Mouse (Mus musculus) left cerebral cortex, adult 18-20 months (tissue): ENCODE measurements around the gene Grm7. TPM values are rescaled to one million over a fixed set of nuclear protein-coding genes. Genes with fewer than 3 reads are reported as not detected.
A peak's percentile ranks its signal among the peaks of the same experiment; 100 is the strongest.

Experiments
- DNase-seq, 2 experiments: peaks; one replicate each; pipeline ENCODE4 v3.0.0; 2021 to 2022; ENCODE audit warnings: low spot score in 2 of 2, mixed read lengths in 1 of 2
- long read RNA-seq, 2 experiments: library from polyadenylated mRNA; stranded (forward); transcript quantifications; one replicate each; pipeline ENCODE4 v2.0.0; 2021
- total RNA-seq, 2 experiments: library from RNA; stranded (reverse); gene quantifications; 2 replicates each; pipeline ENCODE4 v1.2.3; 2021

Grm7 gene
- total RNA-seq: 10 to 100 TPM; 66.6 to 73.5 TPM
- long read RNA-seq, experiment 1, partial matches to known transcripts: 6 of 14 reads
- long read RNA-seq, experiment 1, other reads (novel, unspliced or antisense): 8 of 14 reads
- long read RNA-seq, experiment 2, partial matches to known transcripts: 7 of 12 reads
- long read RNA-seq, experiment 2, other reads (novel, unspliced or antisense): 5 of 12 reads

DNA sequence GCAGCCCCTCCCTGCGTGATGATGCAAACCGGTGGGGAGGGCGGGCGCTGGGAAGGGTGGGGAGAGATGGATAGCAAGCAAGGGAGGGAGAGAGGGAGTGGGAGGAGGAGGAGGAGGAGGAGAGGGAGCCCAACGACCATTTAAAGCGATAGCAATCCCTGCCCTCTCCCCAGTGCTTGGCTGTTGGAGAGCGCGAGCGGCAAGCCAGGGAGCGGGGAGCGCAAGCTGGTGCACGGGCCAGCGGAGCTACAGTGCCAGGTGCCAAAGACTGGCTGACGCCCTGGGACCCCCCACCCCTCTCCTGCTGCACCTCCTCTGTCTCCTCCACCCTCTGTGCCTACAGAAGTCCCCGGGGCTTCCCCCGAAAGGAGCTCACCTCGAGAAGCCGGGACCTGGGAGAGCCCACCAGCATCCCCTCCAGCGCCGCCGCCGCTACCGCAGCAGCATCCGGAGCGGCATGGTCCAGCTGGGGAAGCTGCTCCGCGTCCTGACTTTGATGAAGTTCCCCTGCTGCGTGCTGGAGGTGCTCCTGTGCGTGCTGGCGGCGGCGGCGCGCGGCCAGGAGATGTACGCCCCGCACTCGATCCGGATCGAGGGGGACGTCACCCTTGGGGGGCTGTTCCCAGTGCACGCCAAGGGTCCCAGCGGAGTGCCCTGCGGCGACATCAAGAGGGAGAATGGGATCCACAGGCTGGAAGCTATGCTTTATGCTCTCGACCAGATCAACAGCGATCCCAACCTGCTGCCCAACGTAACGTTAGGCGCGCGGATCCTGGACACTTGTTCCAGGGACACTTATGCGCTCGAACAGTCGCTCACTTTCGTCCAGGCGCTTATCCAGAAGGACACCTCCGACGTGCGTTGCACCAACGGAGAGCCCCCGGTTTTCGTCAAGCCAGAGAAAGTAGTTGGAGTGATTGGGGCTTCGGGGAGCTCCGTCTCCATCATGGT, at the start of gene Grm7:
TSS of gene Grm7 (plus strand) at position 171 of the 951 bp plus-strand sequence.
- DNase-seq: peak; percentile 50 to 71

DNA sequence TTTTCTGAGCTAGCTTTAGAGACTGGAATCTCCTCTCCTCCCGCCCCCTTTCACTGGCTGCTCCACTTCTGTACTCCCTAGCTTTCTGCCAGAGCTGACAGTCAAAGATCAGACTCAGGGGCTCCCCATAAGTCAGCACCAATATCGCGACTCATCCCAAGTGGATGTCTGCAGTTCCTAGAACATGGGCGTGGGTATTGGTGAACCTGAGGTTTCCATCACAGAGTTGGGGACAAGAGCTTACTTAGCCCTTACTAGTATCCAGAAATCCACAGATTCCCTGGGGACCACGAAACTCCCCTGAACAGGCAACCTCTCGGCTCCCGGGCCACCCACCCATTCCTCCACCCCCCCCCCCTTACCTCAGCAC, 355 bp upstream of the Grm7 start:
- DNase-seq: peak in 1 of 2 experiments; percentile 26

DNA sequence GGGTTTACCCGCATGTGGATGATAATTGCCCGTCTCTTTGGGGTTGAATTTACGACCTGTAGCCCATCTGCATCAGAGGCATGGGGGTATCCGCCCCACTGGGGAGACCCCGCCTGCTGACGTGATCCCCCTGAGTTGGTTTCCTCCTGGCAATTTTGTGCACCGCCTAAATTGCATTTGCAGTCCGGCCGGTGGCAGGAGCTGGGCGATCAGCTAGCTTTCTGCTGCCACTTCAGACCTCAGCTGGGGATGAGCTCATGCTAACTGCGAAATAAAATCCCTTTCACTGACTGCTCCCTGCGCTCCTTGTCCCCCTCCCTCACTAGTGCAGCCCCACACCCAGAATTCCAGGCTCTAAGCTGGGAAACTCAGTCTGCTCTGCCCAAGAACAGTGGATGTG, 1.5 kb downstream of the Grm7 start:
- peak; percentile 31 to 52 for DNase-seq

DNA sequence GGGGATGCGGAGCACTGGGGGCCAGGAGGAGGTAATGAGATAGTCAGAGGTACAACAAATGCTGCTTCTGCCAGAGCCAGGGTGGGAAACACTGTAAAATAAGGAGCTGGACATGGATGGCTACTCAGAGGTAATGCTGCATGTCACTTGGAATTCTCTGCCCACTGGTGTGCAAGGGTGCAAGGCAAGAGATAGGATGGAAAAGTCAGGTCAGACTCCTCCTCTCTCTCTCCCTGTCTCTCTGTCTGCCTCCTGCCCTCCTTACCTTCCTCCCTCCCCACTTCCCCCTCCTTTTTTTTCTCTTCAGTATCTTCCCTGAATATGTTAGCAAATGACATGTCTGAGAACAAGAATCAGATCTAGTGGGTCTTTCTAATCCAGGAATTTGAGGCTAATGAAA, 3.8 kb downstream of the Grm7 start:
- peak in 1 of 2 experiments; percentile 12 for DNase-seq

DNA sequence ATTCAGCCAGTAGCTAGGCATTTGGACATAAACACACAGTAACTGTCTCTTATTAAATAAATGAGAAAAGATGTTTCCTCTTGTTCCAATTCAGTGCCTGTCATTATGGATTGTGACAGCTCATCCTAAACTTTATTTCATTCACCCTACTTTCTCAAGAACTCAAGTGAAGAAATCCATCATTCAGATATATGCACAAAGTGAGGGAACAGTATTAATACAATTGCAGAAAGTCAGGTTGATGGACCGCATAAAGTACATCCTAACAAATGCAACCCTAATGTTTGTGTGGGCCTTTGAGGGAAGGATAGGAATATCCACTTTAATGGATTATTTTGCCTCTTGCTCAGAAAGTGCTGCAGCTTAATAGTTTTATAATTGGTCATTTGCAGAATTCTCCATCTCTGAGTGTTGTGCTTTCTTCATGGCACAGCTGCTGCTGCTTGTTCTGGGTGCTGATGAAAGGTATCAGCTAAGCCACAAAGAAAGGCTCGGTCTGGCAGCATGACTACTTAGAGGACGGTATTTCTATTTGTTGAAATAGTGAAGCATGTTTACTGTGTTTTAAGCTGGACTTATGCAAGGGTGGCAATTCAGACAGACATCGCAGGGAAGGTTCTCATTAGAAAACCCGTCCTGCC, 8.1 kb downstream of the Grm7 start:
- no peak for DNase-seq

DNA sequence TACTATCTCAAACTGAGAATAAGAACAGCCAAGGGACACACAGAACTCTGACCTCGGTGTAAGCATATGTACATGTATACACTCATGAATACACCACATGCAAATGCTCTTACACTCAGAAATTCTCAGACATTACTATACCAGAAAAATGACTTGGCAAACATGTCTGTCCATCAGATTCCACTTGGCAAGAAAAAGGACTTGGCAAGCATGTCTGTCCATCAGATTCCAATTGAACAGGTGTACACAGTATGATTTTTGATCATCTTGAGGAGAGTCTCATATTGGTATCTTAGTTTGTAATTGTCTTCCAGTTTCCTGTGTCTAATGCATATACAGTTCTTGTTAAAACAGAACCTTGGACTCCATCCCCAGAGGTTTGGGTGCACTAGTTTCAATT, 19.1 kb downstream of the Grm7 start:
- no peak for DNase-seq

DNA sequence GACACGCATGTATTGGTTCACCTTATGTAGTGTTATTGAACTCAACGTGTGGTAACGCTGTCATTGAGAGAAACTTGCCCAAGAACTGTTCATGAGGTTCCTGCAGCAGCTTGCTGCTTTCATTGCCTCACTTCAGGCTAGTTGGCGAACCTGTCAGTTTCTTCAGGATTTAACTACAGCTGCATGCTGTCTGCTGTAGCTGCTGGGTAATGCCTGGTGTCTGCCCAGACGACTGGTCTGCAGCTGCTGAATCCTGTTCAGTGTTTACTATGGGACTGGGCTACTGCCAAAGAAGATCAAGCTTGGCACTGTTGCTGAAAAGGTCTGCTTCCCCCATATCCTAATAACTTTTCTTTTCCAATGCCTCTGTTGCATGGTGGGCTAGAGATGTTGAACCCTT, 23.1 kb downstream of the Grm7 start:
- no peak for DNase-seq

DNA sequence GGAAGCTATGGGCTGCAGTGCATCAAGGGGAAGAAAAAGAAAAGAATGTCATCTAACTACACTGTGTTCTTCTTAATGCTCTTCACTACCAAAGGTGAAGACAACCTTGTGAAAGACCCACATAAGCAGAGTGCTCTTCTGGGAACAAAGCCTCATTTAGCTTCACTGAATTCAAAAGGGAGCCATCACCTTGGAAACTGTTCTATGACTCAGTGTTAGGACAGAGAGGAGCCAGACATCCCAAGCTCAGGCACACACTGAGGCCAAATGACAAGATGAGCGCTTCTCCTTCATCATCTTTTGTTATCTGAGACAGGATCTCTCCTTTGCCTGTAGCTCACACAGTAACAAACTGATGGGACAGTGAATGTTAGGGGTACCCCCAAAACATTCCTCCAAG, 45.6 kb downstream of the Grm7 start:
- no peak for DNase-seq

DNA sequence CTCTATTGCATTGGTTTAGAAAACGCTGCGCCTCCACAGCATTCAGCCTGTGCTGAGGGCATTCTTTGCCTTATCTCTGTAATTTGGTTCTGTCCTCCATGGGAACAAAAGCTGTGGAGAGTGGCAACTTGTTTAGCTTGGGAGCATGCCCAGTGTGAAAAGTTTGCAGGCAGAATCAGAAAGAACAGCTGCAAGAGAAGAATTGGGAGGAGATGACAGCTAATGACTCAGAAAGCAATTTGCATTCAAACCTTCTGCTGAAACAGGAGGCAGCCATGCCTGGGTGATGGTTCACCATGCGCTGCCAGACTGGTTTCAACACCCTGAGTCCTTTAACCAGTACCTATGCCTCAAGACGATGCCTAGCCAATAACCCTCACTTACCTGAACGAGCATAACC, 64.4 kb downstream of the Grm7 start:
- DNase-seq: peak; percentile 21 to 28

DNA sequence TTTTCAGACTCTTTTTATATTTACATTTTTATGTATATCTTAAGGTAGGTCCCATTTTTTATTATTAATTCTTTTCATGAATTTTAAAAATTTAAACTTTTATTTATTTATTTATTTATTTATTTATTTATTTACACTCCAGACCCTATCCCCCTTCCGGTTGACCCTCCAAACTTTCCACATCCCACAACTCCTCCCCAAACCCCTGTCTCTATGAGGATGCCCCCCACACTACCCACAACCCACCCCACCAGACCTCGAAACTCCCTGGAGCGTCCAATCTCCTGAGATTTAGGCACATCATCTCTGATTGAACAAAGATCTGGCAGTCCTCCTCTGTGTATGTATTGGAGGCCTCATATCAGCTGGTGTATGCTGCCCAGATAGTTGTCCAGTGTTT, 69.6 kb downstream of the Grm7 start:
- DNase-seq: no peak

DNA sequence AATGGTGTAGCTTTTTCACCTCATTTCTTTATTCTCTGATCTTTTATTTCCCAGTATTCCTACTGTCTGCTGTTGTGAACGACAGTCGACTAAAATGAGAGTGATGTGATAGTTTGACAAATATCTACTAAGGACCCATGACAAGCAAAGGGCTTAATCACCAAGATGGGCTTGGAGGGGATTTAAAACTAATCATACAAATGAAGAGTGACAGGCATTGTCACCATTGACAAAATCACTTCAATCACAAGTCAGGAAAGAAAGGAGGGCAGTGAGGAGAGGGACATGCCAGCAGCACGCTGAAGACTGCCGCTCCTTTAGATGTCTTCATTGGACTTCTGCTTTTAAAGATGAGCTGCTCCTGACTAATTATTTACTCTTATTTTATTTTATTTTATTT, 78.0 kb downstream of the Grm7 start:
- DNase-seq: no peak

DNA sequence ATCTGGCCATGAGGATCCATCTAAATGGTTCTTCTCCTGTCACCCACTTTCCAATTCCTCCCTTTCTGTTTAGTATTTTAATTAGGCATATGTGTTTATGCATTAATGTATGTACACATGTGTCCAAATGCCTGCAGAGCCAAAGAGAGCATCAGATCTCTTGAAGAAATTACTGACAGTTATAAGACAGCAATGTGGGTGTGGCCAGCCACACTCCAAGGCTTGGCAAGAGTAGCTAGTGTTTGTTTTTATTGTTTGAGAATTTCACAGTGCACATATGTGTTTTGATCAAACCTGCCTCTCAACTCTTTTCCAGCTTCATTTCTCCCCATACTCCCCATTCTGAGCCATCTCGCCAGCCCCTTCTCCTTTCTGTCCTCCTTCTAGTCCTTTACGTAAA, 88.5 kb downstream of the Grm7 start:
- no peak for DNase-seq

DNA sequence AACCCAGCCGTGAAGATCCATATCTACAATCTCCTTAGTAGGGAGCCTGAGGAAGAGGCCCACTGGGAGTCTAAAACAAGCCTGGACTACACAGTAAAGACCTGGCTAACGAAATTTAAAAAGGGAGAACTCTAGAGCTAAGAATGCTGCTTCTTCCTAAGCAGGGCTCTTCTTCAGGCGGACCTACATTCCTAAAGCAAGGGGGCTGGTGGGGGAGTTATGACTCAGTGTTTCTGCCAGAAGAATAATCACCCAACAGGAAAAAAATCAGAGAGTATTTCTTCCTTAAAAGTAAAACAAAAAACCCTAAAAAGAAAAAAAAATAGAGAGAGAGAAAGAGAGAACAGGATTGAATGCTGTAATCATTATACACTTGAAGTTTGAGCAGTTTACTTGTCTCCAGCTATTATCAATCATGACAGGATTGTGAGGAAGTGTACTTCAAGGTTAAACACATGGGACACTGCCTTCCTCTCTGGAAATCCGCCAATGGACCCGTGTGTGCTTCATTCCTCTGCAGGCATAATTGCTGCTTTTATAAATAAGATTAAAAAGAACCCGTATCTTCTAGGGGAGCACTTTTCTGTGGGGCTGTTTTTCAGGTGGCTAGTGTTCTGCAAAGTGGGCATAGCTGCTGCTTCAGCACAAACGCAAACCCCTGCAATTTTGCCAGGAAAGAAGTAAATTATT, 98.7 kb downstream of the Grm7 start:
- DNase-seq: peak in 1 of 2 experiments; percentile 13

DNA sequence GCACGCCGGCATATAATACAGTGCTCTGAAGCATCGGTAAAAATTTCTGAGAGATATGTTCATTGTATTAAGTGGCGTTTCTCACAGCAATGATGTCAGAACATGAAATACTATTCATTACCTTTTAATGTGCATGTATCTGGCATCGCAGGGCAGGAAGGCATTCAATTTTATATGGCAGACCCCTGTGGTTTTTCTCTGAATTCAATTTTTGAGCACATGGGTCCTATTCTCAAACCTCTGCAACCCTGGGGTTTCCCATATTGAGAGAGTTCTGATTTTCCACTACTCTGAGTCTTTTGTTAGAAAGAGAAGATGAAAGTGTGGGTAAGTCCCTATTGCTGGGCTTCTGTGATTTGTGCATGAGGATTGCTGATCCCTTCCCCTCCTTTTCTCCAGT, 110.5 kb downstream of the Grm7 start:
- no peak for DNase-seq

DNA sequence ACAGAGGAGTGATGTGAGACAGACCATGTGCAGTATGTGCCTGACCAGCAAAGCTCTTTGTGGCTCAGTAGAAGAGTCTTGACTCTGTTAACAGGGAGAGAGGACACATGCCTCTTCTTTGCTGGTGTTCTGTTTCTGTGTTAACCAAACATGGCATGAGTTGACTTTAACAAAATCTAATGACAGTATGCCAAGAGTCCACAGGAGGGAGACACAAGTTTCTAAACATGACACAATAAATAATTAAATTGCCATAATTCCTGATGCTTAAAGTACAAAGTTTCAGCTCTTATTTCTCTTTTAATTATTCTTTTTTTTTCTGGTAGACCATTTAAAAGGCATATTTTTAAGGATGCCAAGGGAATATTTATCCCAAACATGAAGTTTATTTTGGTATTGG, 124.2 kb downstream of the Grm7 start:
- no peak for DNase-seq

DNA sequence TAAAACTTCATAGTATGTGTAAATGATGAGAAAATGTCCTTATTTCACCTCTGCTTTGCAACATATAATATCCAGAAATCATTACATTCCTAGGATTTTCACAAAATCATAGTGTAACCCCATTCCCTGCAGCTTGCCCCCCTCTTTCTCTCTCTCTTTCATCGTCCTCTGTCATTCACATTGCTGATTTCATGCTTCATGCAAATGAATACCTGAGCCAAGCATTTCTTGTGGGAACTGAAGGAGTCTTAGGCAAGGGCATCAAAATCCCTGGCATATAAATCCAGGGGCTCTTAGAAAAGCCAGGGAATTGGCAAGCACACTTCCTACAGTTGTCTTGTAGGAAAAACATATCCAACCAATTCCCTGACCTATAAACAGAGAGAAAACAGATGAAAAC, 127.3 kb downstream of the Grm7 start:
- no peak for DNase-seq

DNA sequence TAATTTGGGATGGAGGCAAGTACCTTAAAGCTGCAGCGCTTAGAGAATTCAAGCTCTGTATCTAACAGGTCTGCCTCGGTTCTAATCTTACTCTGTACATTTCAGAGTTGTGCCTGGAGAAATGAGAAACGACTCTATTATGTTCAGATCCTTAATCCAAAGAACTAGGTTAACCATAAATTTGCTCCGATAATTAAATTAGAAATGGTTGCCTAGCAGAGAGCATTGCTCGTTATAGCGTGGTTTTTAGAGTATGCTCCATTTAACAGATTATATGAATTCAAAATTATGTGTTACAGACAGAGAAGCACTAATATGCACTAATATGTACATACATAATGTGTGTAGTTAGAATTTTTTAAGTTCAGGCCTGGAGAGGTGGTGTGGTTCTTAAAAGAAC, 130.7 kb downstream of the Grm7 start:
- no peak for DNase-seq

DNA sequence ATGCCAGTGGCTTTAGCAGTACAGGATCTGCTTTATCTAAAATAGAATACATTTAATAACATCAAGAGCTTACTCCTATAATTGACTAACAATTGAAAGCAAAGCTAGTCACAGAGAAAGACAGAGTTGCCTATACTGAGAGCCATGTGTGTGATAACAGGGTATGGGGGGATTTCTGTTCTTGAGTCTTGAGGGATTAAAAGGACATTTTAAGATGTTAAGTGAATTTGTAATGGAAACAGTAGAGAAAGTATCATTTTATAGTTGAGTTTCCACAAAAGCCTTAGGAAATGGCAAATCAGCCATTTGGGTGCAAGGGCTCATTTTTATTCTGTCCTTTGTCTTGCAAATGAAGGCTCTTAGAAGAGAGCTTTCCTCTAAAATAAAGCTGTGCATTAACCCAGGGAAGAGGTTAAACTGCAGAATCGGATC, 140.1 kb downstream of the Grm7 start:
- DNase-seq: no peak

DNA sequence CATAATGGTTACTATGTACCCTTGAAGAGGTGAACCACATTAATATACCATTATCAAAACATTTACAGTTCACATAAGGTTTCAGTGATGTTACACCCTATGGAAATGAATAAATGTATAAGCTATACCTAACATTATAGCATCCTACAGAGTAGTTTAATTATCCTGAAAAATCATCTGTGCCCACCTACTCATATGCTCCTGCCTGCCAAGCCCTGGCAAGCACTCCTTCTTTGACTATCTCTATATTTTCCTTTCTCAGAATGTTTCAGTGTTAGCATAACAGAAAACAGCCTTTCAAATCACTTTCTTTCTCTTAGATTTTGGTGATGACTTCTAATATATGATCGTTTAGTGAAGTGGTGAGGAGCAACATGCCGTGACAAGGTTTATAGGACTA, 147.3 kb downstream of the Grm7 start:
- no peak for DNase-seq

DNA sequence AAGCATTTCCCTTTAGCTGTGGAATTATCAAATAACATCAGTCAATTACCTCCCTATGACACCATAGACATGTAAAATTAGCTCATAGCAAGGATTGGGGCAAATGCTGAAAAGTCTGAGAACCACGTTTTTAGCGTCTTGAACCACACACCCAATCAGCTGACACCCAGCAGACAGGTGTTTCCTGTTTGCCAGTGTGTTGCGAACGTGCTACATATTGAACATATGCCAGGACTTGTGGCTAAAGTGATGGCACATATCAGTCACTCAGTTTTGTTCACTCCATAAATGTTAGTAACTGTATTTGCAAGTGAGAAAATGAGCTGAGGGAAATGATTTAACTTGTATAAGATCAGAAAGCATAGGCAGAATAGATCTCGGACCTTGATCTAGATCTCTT, 162.1 kb downstream of the Grm7 start:
- DNase-seq: no peak

DNA sequence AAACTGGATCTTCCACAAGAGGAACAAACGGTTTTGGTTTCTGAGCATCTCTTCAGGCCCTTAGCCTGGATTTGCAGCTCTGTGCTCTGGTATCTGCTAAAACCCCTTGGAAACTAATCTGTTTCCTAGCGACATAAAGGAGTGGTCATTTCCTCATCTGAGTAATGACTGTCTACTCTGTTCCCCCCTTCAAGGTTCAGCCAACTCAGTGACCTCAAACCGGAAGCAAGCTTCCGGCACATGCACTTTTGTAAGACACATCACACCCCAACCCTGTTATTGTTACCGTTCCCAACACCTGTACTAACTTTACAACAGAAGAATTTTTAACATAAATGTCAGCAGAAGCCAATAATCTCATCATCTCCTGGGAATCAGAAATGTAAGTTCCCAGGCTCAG, 166.8 kb downstream of the Grm7 start:
- DNase-seq: no peak

DNA sequence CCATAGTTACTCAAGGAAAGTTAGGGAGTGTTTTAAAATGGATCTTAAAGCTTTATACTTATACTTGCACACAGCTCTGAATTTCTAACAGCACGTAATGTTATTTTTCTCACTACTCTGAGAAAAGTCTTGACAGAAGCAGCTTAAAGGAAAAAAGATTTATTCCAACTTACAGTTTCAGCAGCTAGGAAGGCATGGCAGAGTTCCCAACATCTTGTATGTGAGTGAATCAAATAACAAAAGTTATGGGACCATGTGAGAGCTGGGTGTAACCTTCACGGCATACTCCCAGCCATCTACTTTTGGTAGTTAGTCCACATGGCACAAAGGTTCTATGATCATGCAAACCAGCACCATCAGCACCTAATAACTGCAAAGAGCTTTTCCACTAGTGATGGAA, 172.9 kb downstream of the Grm7 start:
- peak; percentile 7 to 12 for DNase-seq
